Mouse (Mus musculus) right cerebral cortex, postnatal 25 days (tissue): Measurements from ENCODE around the gene Tmem217.
A peak's percentile ranks its signal among the peaks of the same experiment; 100 is the strongest.

Source experiments
- DNase-seq: peaks from one replicate; pipeline ENCODE4 v3.0.0; 2022

The Tmem217 gene

DNA sequence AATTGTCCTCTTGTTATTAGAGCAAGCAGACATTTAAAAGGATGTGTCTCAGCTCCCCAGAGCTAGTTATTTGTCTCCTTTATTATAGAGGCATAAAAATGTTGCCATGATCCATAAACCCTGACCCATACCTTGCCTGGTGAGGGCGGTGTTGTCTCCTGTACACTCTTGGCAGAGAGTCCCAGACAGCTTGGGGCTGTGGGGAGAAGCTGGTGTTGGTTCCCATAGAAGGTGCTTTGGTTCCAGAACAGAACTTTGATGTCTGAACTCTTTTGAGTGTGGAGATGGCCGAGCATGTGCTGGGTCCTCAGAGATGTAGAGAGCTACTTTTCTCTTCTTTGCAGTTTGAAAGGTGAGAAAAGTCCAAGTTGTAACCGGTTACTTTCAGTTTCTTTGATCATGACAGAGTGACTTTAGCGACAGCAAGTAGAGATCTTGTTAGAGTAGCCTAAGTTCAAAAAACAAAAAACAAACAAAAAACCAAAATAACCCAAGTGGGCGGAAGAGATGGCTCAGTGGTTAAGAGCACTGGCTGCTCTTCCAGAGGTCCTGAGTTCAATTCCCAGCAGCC, at the start of gene Tmem217:
TSS of gene Tmem217 (minus strand) at position 224 of the 571 bp plus-strand sequence.
- no peak for DNase-seq

GRCm38 (mm10) chr17:29601391-29601790, 49.2 kb upstream of the Tmem217 start:
- no peak for DNase-seq

- DNase-seq: no peak
Observed at GRCm38 (mm10) chr17:29599537-29599936, 47.4 kb upstream of the Tmem217 start.

GRCm38 (mm10) chr17:29599051-29599450, 46.9 kb upstream of the Tmem217 start:
- no peak for DNase-seq

GRCm38 (mm10) chr17:29596771-29597132, 44.6 kb upstream of the Tmem217 start:
- no peak for DNase-seq

- DNase-seq: no peak
Observed at GRCm38 (mm10) chr17:29595891-29596770, 43.9 kb upstream of the Tmem217 start.

DNA sequence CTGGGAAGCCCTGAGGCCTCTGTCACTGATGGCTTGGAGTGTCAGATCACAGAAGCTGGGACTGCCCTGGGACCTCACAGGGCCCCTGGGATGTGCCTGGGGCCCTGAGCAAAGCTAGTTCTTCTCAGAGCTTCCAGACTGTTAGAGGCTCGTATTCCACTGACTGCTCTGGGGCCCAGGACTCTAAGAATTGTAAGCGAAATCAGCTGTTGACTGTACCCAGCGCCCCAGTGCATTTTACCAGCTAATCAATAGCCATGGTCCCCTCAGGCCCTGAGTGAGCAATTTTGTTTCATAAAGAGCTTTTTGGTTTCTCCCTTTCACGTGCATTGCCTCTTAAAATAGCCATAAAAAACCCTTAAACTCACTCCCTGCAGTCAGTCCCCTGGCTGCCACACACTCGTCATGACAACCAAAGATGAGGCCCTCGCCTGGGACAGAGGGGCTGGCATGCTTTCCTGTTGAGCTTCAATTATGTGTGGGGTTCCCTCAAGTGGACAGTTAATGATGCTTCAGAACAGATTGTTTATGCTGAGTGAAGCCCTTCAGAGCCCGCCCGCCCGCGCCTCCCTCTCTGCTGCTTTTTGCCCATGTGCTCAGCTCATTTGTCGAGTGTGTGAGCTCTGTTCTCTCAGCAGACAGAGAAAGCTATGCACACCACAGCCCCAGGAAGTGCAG, 37.2 kb upstream of the Tmem217 start:
- DNase-seq: no peak

- DNase-seq: no peak
Observed at GRCm38 (mm10) chr17:29586921-29587320, 34.7 kb upstream of the Tmem217 start.

- DNase-seq: no peak
Observed at GRCm38 (mm10) chr17:29585446-29585845, 33.3 kb upstream of the Tmem217 start.

DNA sequence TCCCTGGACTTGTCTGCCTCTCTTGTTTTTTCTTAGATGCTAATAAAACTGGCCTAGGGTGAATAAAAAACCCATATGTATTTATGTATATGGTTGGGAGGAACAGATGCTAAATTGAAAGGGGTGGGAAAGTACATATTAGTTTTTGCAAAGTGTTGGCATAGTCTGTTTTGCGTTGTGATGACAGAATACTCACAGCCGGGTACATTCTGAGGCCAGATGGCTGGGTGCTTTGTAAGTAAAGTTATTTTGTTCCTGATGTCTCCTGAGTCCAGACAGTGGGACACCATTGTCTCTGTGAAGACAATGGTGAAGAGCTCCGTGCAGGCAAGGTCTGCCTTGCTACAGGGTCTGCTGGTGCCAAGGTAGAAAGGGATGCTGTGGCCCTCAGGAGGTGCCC, 32.6 kb upstream of the Tmem217 start:
- DNase-seq: no peak

DNA sequence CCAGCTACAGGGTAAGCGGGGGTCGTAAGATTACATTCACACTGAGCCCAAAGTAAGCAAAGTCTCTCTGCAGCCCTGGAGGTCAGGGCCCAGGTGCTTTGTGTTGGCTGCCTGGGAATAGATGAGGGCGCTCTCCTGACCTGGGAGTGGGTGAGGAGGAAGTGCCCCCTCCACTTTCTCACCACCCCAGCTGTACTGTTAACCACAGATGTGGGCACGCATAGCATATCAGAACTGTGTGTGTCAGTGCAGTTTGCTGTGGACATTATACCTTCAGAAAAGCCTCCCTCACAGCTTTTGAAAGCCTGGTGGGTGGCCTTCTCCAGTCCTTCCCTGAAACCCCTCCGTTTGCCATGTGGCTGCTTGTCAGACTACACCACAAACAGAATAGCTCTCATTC, 32.1 kb upstream of the Tmem217 start:
- DNase-seq: no peak

- no peak for DNase-seq
Observed at GRCm38 (mm10) chr17:29583569-29583968, 31.4 kb upstream of the Tmem217 start.

DNA sequence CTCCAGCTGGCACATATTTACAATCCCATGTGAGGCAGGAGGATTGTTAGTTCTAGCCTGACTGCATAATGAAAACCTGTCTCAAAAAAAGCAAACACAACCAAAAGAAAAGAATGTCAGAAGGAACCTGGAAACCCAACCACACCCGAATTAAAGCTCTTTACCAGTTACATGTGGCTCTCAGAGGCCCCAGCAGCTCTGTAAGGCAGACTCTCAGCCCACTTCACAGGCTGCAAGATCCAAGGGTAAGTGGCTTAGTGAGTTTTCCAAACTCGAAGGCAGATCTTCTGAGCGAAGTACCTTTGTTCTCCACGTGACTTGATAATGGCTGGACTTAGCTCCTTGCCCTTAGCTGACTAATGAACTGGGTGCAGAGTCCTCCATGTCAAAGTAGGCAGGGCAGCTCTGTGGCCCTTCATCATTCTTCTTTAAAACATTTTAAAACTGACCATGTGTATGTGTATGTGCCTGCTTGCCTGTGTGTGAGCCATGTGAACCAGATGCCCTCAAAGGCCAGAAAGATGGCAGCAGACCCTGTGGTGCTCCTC, 27.5 kb upstream of the Tmem217 start:
- no peak for DNase-seq

DNA sequence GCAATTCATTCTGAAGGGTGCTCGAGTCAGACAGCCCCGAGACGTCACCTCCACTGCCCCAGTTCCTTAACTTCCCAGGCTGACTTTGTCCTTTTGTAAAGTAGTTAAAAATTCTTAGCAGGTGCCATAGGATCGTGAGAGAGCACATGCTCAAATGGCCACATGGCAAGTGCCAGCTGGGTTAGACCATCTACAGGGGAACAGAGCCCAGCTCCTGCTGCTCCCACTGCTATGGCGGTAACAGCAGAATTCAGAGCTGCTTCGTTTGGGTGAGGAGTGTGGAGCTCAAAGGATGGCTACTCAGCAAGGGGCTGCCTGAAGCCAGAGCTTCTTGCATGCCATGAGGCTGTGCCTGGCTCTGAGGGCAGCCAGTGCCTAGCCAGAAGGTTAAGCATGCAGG, 17.6 kb upstream of the Tmem217 start:
- no peak for DNase-seq

GRCm38 (mm10) chr17:29568435-29568834, 16.2 kb upstream of the Tmem217 start:
- DNase-seq: no peak

GRCm38 (mm10) chr17:29565521-29565920, 13.3 kb upstream of the Tmem217 start:
- no peak for DNase-seq

DNA sequence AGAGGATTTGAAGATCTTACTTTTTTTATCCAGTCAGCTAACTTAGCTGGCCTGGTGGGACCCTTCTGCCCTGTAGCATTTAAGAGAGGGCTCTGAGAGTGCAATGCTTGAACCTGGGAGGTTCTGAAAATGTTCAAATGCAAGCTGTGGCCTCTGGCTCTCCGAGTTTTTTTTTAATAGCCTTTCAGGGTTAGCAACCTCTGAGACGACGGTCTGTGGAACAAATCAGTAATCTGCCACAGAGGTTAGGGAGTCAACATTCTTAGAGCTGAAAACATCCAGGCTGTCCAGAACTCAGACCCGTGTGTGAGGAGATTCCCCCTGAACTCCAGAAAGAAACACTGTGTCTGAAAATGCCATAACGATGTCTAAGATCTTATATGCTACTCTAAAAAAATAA, 6.3 kb upstream of the Tmem217 start:
- no peak for DNase-seq

GRCm38 (mm10) chr17:29556893-29557292, 4.7 kb upstream of the Tmem217 start:
- DNase-seq: no peak

DNA sequence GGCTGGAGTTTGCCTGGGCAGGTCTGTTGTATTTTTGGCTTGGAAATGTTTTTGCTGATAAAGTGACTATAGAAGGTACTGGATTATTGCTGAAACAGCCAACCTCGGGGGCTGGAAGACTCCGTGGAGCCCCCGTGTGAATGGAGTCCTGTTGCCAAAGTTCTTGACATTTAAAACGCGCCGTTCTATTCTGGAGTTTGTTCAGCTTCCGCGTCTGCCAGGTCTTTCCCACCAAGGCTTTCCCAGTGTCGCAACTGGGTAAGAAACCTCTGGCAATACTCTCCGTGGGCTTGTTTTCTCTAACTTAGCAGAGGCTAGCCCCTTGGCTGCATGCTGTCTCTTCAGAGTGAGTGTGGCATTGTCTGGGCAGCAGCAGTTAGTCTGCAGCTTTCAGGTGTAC, 4.3 kb upstream of the Tmem217 start:
- no peak for DNase-seq

- no peak for DNase-seq
Observed at GRCm38 (mm10) chr17:29554176-29554575, 2.0 kb upstream of the Tmem217 start.

GRCm38 (mm10) chr17:29551019-29551418, 1.2 kb downstream of the Tmem217 start:
- DNase-seq: no peak

DNA sequence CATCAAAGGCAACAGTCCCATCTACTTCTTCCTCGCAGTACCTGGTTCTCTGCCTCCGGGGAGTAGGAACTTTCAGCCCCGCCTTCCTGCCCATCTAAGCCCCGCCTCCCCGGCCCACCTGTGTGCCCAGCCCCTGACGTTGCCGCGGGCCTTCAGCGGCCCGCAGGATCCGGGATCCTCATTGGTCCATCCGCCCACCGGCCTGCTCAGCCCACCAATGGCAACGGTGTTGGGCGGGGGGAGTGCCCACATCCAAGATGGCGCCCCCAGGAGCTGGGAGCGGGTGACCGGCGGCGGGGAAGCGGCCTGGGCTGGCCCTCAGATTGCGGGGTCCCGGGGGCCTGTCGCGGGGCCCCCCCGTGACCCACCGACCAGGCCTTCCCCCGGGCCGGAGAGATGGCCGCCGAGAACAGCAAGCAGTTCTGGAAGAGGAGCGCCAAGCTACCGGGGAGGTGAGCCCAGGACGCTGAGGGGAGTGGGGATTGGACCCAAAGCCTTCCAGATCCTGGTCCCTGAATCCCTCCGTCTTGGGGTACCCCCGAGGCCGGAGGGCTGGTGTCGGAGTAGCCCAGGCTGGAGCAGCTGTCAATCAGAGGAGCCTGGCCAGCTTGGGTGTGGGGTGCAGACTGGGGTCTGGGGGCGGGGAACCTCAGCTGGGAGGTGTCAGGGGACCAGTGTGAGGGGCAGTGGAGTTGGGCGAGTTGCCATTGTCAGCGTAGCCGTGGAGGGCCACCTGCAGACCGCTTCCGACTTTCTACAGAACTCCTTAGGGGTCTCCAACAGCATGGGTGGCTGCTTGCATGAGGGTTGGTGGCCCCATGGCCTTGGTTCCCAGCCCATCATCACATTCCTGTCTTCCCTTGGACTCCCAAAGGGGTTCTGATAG, 2.4 kb downstream of the Tmem217 start, which contains the start of the genes Gm17657 and Tbc1d22b:
TSS of gene Gm17657 (minus strand) at position 96 of the 886 bp plus-strand sequence.
TSS of gene Tbc1d22b (plus strand) at position 243 of the 886 bp plus-strand sequence.
- peak; percentile 95 for DNase-seq
